Mouse (Mus musculus) liver, postnatal 0 days (tissue): Measurements from ENCODE around the gene Mllt11. TPM values are rescaled to one million over a fixed set of nuclear protein-coding genes. Genes with fewer than 3 reads are reported as not detected.
A peak's percentile ranks its signal among the peaks of the same experiment; 100 is the strongest.

Source experiments
- ATAC-seq: fragments of 200-750 bp; cut with Nextera tagmentation; 2 replicates; pipeline ENCODE4 v1.8.0; 2017; ENCODE audit warnings: mild to moderate bottlenecking, moderate library complexity
- DNase-seq: peaks from one replicate; pipeline ENCODE4 v3.0.0-alpha.2; 2016
- H3K27ac ChIP-seq: fragments of 300-500 bp; sonication (generic); 2 replicates; pipeline ENCODE4 v1.5.1; 2014; ENCODE audit warnings: antibody characterized with exemption, moderate library complexity, mild to moderate bottlenecking, low read depth
- H3K27me3 ChIP-seq: fragments of 300-500 bp; sonication (generic); 2 replicates; pipeline ENCODE4 v1.6.1; 2014; ENCODE audit warnings: low read length, control low read depth, mixed read lengths; ENCODE audit not compliant: insufficient read depth
- H3K36me3 ChIP-seq: fragments of 300-500 bp; sonication (generic); replicated peaks from 2 replicates; pipeline ENCODE4 v1.6.1; 2014; ENCODE audit warnings: mild to moderate bottlenecking, control low read depth, low read length, moderate library complexity, mixed read lengths; ENCODE audit not compliant: insufficient read depth
- H3K4me1 ChIP-seq: fragments of 300-500 bp; sonication (generic); 2 replicates; pipeline ENCODE4 v1.6.1; 2014; ENCODE audit warnings: antibody characterized with exemption, mild to moderate bottlenecking, control low read depth; ENCODE audit not compliant: insufficient read depth
- H3K4me2 ChIP-seq: fragments of 300-500 bp; sonication (generic); 2 replicates; pipeline ENCODE4 v1.6.1; 2014; ENCODE audit warnings: low read depth, mild to moderate bottlenecking, low read length, moderate library complexity, mixed read lengths
- H3K4me3 ChIP-seq: fragments of 300-500 bp; sonication (generic); 2 replicates; pipeline ENCODE4 v1.5.1; 2014; ENCODE audit warnings: low read depth, low read length
- H3K9ac ChIP-seq: fragments of 300-500 bp; sonication (generic); replicated peaks from 2 replicates; pipeline ENCODE4 v1.6.1; 2014; ENCODE audit warnings: mild to moderate bottlenecking, moderate library complexity
- H3K9me3 ChIP-seq: fragments of 300-500 bp; sonication (generic); 2 replicates; pipeline ENCODE4 v1.6.1; 2016; ENCODE audit warnings: mild to moderate bottlenecking, control low read depth, low read length, mixed read lengths
- CTCF ChIP-seq: sonication (generic); IDR thresholded peaks from 2 replicates; pipeline ENCODE4 v1.5.1; 2016; ENCODE audit warnings: antibody characterized with exemption, low read depth
- EP300 ChIP-seq: IDR thresholded peaks from 2 replicates; pipeline ENCODE4 v1.6.1; 2016; ENCODE audit warnings: antibody characterized with exemption, low read depth, mild to moderate bottlenecking
- WGBS: fragments of 180-500 bp; shearing (Covaris S2); extraction: QIAGEN DNeasy Blood & Tissue Kit; methylation state at CpG from one replicate; pipeline ENCODE4 v1.1.7; 2014; ENCODE audit not compliant: insufficient replicate concordance; 5-methylcytosine and 5-hydroxymethylcytosine counted together
- polyA plus RNA-seq: library from polyadenylated mRNA; unstranded; fragments of >200 nt; fragmentation: Nextera tagmentation; extraction: Ambion mirVana; gene quantifications from 2 replicates; pipeline ENCODE4 v1.2.1, GENCODE M21; 2015

Mllt11 gene
- polyA plus RNA-seq, 1 experiment from 2014 or later, result 2.0 TPM

DNA sequence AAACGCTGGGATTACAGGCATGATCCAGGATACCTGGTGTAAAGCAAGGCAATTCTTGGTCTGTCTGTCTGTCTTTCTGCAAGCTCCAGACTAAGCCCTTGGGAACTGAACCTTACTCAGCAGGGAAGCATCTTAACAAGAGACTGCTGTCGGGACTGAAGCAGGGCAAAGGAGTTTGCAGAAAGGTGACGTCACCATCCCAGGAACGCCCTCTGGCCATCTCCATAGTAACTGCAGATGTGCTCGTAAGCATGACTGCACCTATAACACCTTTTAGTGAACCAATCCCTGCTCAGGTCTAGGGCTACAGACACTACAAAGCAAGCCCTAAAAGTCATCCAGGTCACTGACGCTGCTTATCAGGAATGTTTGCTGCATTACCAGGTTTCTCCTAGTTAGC is 7.7 kb downstream of the Mllt11 start:
- TF ChIP-seq CTCF (no peak), EP300 (no peak)
- DNase-seq (peak; percentile 38), ATAC-seq (no peak)
- WGBS, result 59% methylated on average over 6 of the region's 6 CpGs
- Histone ChIP-seq H3K9ac (no peak overlapping the region), H3K4me3 (no peak overlapping the region), H3K4me2 (no peak overlapping the region), H3K4me1 (peaks cover 3% of the 10 kb centered on the region; the same call in 1 of the 2 replicates), H3K36me3 (0 out of 2 replicates have a peak, but pooled peaks cover 6% of the 10 kb centered on the region), H3K27me3 (no peaks in the 10 kb centered on the region), H3K27ac (no peak overlapping the region), H3K9me3 (no peaks in the 10 kb centered on the region)

DNA sequence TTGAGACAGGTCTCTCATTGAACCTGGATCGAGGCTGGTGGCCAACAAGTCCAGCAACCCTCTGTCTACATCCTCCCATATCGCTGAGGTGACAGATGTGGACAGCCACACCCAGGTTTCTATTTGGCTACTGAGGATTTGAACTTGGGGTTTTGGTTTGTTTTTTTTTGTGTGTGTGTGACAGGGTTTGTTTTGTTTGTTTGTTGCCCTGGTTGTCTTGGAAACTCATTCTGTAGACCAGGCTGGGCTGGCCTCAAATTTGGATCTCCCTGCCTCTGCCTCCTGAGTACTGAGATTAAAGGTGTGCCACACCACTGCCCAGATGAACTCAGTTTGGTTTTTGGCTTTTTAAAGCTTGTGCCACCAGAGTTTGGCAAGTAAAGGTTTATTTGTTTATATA is 8.9 kb downstream of the Mllt11 start:
- H3K36me3 ChIP-seq, result 0 out of 2 replicates have a peak, but pooled peaks cover 6% of the 10 kb centered on the region
- TF ChIP-seq CTCF (no peak), EP300 (no peak)
- H3K4me2 ChIP-seq, result no peak overlapping the region
- no peaks in the 10 kb centered on the region for H3K27me3 ChIP-seq
- no peak overlapping the region for H3K9ac ChIP-seq
- no peak overlapping the region for H3K4me3 ChIP-seq
- DNase-seq, result no peak
- peaks cover 10% of the 10 kb centered on the region for H3K4me1 ChIP-seq
- no peak overlapping the region for H3K27ac ChIP-seq
- H3K9me3 ChIP-seq, result no peaks in the 10 kb centered on the region
- 84% methylated on average over 2 of the region's 2 CpGs for WGBS
- ATAC-seq, result no peak

DNA sequence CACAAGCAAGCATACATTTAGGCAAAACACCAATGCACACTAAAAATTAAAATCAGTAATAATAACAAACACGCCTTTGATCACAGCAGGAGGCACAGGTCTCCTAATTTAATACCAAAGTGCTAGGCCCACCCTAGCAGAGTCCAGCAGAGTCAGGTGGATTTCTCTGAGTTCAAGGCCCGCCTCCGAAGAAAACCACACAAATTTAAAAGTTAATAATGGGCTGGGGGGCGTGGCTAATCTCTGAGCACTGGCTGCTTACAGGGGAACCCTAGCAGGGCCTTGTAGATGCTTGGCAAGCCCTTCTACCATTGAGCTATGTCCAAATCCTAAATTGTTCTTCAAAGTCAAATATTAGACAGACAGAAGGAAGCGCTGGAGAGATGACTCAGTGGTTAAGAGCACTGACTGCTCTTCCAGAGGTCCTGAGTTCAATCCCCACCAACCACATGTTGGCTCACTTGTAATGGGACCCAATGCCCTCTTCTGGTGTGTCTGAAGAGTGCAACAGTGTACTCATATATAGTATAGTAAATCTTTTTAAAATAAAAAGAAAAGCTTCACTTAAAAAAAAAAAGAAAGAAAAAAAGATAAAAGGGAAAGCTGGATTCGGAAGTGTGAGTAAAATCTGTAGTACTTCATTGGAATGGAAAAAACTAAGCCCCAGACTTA is 13.4 kb downstream of the Mllt11 start:
- peak overlapping the region; percentile 92 for H3K4me3 ChIP-seq
- no peak for TF ChIP-seq CTCF
- no peak for TF ChIP-seq EP300
- H3K27me3 ChIP-seq, result no peaks in the 10 kb centered on the region
- H3K9me3 ChIP-seq, result no peaks in the 10 kb centered on the region
- peaks cover 21% of the 10 kb centered on the region for H3K36me3 ChIP-seq
- peak overlapping the region; percentile 99 for H3K27ac ChIP-seq
- peak overlapping the region; percentile 96 for H3K9ac ChIP-seq
- ATAC-seq (no peak), DNase-seq (peak; percentile 38)
- H3K4me2 ChIP-seq, result peak overlapping the region; percentile 72
- WGBS, result 60% methylated on average over 6 of the region's 6 CpGs
- peaks cover 23% of the 10 kb centered on the region for H3K4me1 ChIP-seq

DNA sequence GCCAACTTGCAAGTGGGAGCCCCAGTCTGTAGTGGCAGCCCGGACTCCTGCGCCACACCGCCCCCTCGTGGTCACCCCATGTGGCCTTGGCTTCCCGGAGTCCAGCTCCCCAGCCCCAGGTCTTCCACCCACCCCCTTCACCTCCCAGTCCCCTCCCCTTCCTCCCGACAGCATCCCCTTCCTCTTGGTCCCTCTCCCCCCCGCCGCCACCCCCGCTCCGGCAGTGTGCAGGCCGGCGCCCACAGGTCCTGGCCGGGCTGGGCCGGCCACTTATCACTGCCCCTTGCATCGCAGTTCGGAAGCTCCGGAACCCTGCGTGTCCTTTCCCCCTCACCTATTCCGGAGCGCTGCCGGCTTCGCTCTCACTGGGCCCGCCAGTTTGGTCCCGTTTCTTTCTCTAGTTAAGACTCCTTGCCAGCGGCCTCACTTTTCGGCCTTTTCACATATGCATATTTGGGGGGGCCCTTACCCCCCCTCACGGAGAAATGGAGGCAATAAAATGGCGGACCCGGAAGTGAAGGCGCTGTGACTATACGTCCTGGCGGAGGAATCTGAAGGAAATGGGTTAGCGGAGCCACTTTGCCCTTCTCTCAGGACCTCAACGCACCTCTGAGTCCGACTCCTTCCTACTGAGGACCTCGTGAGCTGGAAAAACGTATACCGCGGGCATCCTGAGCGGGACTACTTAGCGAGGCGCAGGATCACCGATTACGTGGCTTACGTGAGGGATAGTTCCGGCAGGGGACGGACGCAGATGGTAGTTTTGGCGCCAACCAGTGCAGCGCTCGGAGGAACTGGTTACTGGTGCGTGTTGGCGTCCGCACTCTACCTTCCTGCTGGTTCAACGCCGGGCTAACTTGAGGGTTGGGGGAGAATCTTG is 14.5 kb downstream of the Mllt11 start, which contains the start of gene Gabpb2:
Gene Gabpb2, minus strand, starts transcription at position 662 of the 880 bp plus-strand sequence.
- peak within 1 kb of the TSS; percentile 99 for H3K27ac ChIP-seq
- ATAC-seq, result peak; percentile 81
- no peaks in the 10 kb centered on the region for H3K9me3 ChIP-seq
- H3K9ac ChIP-seq, result peak within 1 kb of the TSS; percentile 96
- peak; percentile 82 for TF ChIP-seq EP300
- TF ChIP-seq CTCF, result peak; percentile 96
- peaks cover 23% of the 10 kb centered on the region for H3K36me3 ChIP-seq
- peak within 1 kb of the TSS; percentile 72 for H3K4me2 ChIP-seq
- no peaks in the 10 kb centered on the region for H3K27me3 ChIP-seq
- H3K4me3 ChIP-seq, result peak within 1 kb of the TSS; percentile 92
- peaks cover 23% of the 10 kb centered on the region for H3K4me1 ChIP-seq
- peak; percentile 98 for DNase-seq
- 2% methylated on average over 56 of the region's 56 CpGs for WGBS

DNA sequence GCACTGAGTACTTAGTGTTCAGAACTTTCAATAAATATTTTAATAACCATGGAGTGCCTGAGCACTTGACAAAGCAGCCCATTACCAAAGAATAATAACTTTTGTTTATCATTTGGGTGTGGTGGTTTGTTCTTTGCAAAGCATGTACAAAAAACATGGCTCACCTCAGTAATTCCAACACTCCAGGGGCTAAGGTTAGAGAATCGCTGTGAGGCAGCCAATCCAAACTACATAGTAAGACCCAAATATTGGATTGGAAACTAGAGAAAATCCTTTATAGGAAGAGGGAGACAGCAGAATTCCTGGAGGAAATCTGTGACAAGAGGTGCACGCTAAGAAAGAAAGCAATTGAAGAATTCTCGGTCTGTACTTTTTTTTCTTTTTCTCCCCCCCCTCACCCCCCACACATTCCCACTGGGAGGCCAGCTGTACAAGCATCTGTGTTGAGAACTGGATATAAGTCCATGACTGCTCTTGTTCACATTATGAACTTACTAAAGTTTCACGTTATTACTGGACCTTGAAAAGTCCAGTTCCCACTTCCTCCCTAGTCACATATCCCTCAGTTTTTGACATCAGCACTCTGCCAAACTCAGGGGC is 15.2 kb downstream of the Mllt11 start:
- Histone ChIP-seq H3K4me2 (peak overlapping the region; percentile 72), H3K9ac (peak overlapping the region; percentile 96), H3K4me3 (peak overlapping the region; percentile 92), H3K27me3 (no peaks in the 10 kb centered on the region), H3K9me3 (no peaks in the 10 kb centered on the region), H3K27ac (peak overlapping the region; percentile 99), H3K4me1 (peaks cover 23% of the 10 kb centered on the region), H3K36me3 (peaks cover 25% of the 10 kb centered on the region)
- ATAC-seq (peak; percentile 5), DNase-seq (no peak)
- WGBS, result 18% methylated on average over 4 of the region's 4 CpGs
- no peak for TF ChIP-seq EP300
- no peak for TF ChIP-seq CTCF

DNA sequence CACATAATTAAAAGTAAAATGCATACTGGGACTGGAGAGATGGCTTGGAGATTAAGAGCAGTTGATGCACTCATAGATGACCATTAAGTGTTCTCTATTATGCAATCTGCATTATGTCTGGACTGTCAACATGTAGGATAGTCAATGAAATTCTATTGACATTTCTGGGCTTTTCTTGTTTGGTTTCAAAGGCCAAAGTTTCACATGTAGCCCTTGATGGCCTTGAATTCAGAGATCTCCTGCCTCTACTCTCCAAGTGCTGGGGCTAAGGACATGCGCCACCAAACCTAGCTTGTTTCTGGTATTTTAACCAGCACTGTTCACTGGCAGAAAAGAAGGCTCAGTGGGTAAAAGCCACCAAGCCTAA is 18.4 kb downstream of the Mllt11 start:
- H3K27ac ChIP-seq, result peak overlapping the region; percentile 86
- H3K4me3 ChIP-seq, result no peak overlapping the region
- peaks cover 21% of the 10 kb centered on the region for H3K4me1 ChIP-seq
- H3K27me3 ChIP-seq, result no peaks in the 10 kb centered on the region
- 67% methylated on average over 1 of the region's 1 CpGs for WGBS
- DNase-seq (no peak), ATAC-seq (peak; percentile 40)
- peaks cover 30% of the 10 kb centered on the region for H3K36me3 ChIP-seq
- no peaks in the 10 kb centered on the region for H3K9me3 ChIP-seq
- H3K9ac ChIP-seq, result no peak overlapping the region
- no peak for TF ChIP-seq CTCF
- no peak for TF ChIP-seq EP300
- H3K4me2 ChIP-seq, result no peak overlapping the region
